Mouse (Mus musculus) T-helper 17 cell (primary cell): ENCODE measurements at regions not wholly inside any gene's neighbourhood (a gene's known extent, or its start where the extent isn't known, plus 50 kb on each side); places are given as distances from the start of the nearest gene placed in this dataset.

Source experiments
- in situ Hi-C, 2 experiments: fragments of 300-600 bp; cut with MboI, MseI; formaldehyde crosslinking; loops; 1 replicate in 1 of 2; 2 replicates in 1 of 2; pipeline ENCODE4 v1.15.1; 2025; ENCODE audit warnings: high pct_unique_total_duplicates in 2 of 2

DNA sequence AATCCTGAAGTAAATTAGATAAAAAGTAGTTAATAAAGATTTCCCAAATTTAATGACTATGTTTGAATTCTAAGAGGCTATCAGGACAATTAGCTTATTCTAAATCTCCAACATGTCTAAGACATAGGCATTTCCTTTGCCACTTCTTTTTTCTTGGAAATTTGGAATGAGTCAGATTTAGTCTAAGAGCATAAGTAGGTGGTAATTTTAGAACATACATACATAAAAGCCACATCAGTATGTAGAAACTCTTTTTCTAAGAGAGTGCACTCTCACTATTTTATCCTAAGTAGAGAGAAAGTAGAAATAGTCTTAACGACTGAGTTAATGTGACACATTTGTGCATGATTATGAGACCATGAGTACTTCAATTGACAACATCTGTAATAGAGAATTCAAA is 802.4 kb upstream of the Ncam2 start:
- in situ Hi-C loops, result no loop called here

DNA sequence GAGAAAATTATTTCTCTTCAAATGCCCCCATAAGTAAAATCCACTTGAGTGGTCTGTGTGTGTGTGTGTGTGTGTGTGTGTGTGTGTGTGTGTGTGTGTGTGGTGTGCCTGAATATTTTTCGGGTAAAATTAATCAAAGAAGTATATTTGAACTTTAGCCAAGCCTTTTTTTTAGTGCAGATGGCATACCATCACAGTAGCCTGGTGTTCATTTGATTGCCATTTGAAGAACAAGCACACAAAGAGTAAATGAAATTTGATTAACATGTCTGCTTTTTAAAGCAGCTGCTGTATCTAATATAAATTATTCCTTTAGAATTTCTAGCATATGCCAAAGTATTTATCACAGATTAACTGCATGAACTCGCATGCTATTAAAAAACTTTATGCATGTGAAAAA is 796.1 kb upstream of the Ncam2 start:
- in situ Hi-C loops, result loop anchor here in 1 of 2 experiments (10.0 kb wide), 1 partner anchor 1140 kb away; no protein-coding TSS in a partner anchor

DNA sequence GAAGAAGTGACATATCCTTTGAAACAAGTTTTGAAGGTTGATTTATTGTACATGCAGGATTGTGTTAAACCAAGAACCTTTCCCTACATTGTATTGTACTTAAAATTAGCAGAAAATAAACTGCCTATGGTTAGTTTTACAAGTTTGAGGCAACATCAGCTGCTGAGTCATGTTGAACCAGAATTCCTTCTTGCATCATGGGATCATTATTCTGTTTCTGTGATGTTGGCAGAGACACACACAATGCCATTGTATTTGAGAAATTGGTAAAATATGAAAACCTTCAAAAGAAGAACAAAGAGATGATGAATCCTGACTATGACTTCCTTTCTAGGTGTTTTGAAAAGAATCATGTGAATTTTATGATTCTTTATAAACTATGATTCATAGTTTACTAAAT is 791.9 kb upstream of the Ncam2 start:
- in situ Hi-C loops, result loop anchor here in 1 of 2 experiments (10.0 kb wide), 1 partner anchor 1136 kb away; no protein-coding TSS in a partner anchor
